Mouse (Mus musculus) brain, embryonic 14.5 days (tissue): Measurements from ENCODE around the gene Npdc1. TPM values are rescaled to one million over a fixed set of nuclear protein-coding genes. Genes with fewer than 3 reads are reported as not detected.
"Not testable (repeated sequence)": the region's sequence is repeated elsewhere in the genome, so short reads cannot be mapped to it uniquely, and the experiment has no call there.

ENCODE experiments used
- DNase-seq: peaks from one replicate; pipeline ENCODE4 v3.0.0-alpha.2; 2011; ENCODE audit warnings: low read depth
- CTCF ChIP-seq: fragments of 200-500 bp; IDR thresholded peaks from 2 replicates; pipeline ENCODE4 v1.5.1; 2012; ENCODE audit warnings: inconsistent platforms, mild to moderate bottlenecking, moderate library complexity, borderline replicate concordance; ENCODE audit not compliant: insufficient read depth, insufficient read length; ENCODE audit errors: extremely low read depth
- POLR2A ChIP-seq: fragments of 200-500 bp; IDR thresholded peaks from 2 replicates; pipeline ENCODE4 v1.6.1; 2012; ENCODE audit warnings: mild to moderate bottlenecking, inconsistent platforms, borderline replicate concordance; ENCODE audit not compliant: poor library complexity, insufficient read depth, insufficient read length, severe bottlenecking; ENCODE audit errors: extremely low read depth
- polyA plus RNA-seq: library from polyadenylated mRNA; depleted of rRNA; stranded (reverse); fragments of >200 nt; gene quantifications from 2 replicates; pipeline ENCODE4 v1.2.3, GENCODE M21; 2012

The Npdc1 gene
- polyA plus RNA-seq, 1 experiment = 621 TPM

- DNase-seq = no peak
These were observed 1.1 kb downstream of the Npdc1 start for GRCm38 (mm10) chr2:25400291-25400690.

GRCm38 (mm10) chr2:25400764-25401163 is 1.6 kb downstream of the Npdc1 start:
- TF ChIP-seq CTCF (peak; percentile 69), POLR2A (no peak)

More at GRCm38 (mm10) chr2:25400291-25400690, 1.1 kb downstream of the Npdc1 start:
- TF ChIP-seq POLR2A = no peak
- no peak for TF ChIP-seq CTCF

GRCm38 (mm10) chr2:25402377-25402971 is 3.3 kb downstream of the Npdc1 start:
- DNase-seq = peak; percentile 93
- TF ChIP-seq POLR2A = no peak
- peak; percentile 81 for TF ChIP-seq CTCF

More at GRCm38 (mm10) chr2:25400764-25401163, 1.6 kb downstream of the Npdc1 start:
- peak; percentile 76 for DNase-seq

- DNase-seq = peak; percentile 95
- 0 out of 2 replicates have a peak, but pooled peaks have one; percentile 14 for TF ChIP-seq POLR2A
- no peak for TF ChIP-seq CTCF
These were observed 3.9 kb downstream of the Npdc1 start for GRCm38 (mm10) chr2:25402972-25403601.

GRCm38 (mm10) chr2:25403994-25404393 is 4.8 kb downstream of the Npdc1 start:
- no peak for DNase-seq
- no peak for TF ChIP-seq POLR2A
- no peak for TF ChIP-seq CTCF

GRCm38 (mm10) chr2:25408908-25409307 is 9.8 kb downstream of the Npdc1 start:
- TF ChIP-seq POLR2A (no peak), CTCF (no peak)
- no peak for DNase-seq

- DNase-seq = not testable (repeated sequence)
These were observed 14.3 kb downstream of the Npdc1 start for GRCm38 (mm10) chr2:25413436-25413835.

- no peak for DNase-seq
- TF ChIP-seq POLR2A (no peak), CTCF (no peak)
These were observed 18.3 kb downstream of the Npdc1 start for GRCm38 (mm10) chr2:25417426-25417825.

- DNase-seq = peak; percentile 86
- TF ChIP-seq CTCF = peak; percentile 72
- no peak for TF ChIP-seq POLR2A
These were observed 22.7 kb downstream of the Npdc1 start for GRCm38 (mm10) chr2:25421896-25422295.

- DNase-seq = no peak
- TF ChIP-seq CTCF (no peak), POLR2A (no peak)
These were observed 23.6 kb downstream of the Npdc1 start, which contains the start of gene Fut7 for GRCm38 (mm10) chr2:25422587-25423410. Gene Fut7 (plus strand): TSS chr2:25423267.

- no peak for DNase-seq
- no peak for TF ChIP-seq CTCF
These were observed 24.5 kb downstream of the Npdc1 start for GRCm38 (mm10) chr2:25423626-25424025.
